Mouse (Mus musculus): ENCODE measurements around the gene Snrpd3. TPM values are rescaled to one million over a fixed set of nuclear protein-coding genes. Genes with fewer than 3 reads are reported as not detected.

Snrpd3 gene
- 88.6 TPM for polyA plus RNA-seq (2015; fragmentation: Illumina TruSeq; extraction: RNeasy Lipid Tissue Mini Kit (QIAGEN cat#74804); ENCODE audit: low read depth, low replicate concordance)

DNA sequence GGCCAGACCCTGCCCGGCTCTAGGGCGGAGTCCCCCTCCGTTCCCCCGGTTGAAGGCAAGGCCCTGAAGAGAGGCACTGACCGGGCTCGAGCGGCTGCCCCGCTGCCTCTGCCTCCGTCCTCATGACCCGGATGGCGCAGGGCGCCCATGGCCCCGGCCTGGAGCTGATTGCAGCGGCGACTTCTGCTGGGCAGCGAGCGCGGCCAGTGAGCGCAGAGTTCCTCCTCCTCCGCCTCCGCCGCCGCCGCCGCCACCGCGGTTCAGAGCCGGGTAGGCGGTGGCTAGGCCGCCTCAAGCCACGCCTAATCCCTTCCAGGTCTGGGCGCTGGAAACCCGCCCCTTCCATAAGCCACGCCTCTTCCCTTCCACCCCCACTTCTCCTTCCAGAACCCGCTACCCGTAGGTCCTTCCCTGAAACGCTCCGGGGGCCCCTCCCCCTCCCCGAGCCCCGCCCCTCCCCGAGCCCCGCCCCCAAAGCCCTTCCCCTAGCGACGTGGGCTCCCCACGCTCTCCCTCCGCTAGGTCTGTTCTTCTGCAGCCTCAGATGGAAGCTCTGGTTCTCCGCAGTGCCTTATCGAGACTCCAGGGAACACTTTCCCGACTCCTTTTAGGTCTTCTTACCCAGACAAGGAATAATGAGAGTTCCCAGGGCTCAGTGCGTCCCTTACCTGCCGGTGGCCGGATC is at the start of gene Snrpd3:
TSS of gene Snrpd3 (plus strand) at position 479 of the 685 bp plus-strand sequence.

GRCm38 (mm10) chr10:75517758-75518143 is 400 bp downstream of the Snrpd3 start, which contains the start of gene Gucd1:
Gucd1 (minus strand) TSS chr10:75517972.

DNA sequence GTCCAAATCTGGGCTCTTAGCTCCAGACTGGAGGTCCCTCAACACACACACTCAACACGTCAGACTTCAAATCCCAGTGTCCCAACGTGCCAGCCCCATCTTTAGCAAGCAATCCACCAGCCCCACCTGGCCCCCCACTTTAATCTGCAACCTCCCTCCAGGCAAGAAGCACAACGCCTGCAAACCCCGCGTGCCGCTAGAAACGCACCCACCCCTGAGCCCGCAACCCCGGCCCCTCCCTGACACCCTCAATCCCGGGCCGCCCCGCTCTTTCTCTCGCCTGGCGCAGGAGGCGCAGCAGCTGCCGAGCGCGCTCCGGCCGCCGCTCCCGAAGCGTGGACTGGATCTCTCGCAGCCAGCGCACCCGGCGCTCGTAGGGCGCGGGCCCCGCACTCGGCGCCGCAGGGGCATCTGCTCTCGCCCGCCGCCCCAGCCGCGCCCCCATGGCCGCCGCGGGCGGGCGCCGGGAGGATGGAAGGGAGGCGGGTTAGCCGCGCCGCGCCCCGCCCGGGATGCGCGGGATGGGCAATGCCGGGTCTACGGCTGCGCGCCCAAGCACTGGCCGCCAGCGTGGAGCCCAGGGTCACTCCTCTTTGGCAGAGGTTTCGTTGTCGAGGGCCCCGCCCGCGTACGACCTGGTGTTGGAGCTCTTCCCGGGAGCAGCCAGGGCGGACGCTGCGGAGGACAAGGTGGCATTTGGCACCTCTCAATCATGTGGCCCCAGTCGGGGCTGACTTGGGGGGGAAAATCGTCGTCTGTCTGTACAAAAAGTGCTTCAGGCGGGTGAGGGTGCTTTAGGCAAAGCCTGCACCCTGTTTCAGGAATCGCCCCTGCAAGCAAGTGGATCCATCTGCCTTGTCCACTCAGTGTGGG is 42.6 kb downstream of the Snrpd3 start, which contains the start of gene Lrrc75b:
TSS of gene Lrrc75b (minus strand) at position 655 of the 873 bp plus-strand sequence.

DNA sequence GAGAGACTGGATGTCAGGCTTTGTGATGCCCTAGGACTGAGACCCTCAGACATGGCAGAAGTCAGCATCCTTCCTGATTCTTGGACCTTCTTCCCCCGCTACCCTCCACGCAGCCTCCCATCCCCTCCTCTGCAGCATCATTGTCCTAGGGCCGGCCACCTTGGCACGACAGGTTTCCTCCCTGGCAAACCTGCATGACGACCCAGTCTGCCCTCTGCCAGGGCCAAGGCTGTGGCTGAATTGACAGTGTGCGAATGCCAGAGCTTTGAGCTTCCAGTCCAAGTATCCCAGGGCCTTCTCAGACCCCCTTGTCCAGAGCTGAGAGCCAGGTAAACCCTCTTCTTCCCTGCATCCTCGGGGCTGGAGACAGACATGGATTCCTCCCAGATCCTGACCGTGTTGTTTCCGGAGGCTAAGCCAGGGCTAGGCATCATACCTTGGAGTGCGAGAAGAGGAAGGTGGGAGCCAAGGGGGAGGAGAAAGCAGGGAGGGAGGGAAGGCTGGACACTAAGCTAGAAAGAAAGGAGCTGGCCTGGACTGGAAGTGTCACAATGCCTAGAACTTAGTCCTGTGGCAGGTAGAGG is 43.8 kb downstream of the Snrpd3 start, which contains the start of gene Ggt1:
TSS of gene Ggt1 (plus strand) at position 534 of the 584 bp plus-strand sequence.

Other genes with a start within 250 kb of the Snrpd3 start
- gene Adora2a, start 200.7 kb upstream of the Snrpd3 start, polyA plus RNA-seq (2015; fragmentation: Illumina TruSeq; extraction: RNeasy Lipid Tissue Mini Kit (QIAGEN cat#74804); ENCODE audit: low read depth, low replicate concordance), result 56.3 TPM
- 0.59 TPM for gene Upb1, start 116.4 kb upstream of the Snrpd3 start, polyA plus RNA-seq (2015; fragmentation: Illumina TruSeq; extraction: RNeasy Lipid Tissue Mini Kit (QIAGEN cat#74804); ENCODE audit: low read depth, low replicate concordance)
- gene Gucd1, start 421 bp downstream of the Snrpd3 start, polyA plus RNA-seq (2015; fragmentation: Illumina TruSeq; extraction: RNeasy Lipid Tissue Mini Kit (QIAGEN cat#74804); ENCODE audit: low read depth, low replicate concordance), result 20.7 TPM
- 12.3 TPM for gene Lrrc75b, start 42.8 kb downstream of the Snrpd3 start, polyA plus RNA-seq (2015; fragmentation: Illumina TruSeq; extraction: RNeasy Lipid Tissue Mini Kit (QIAGEN cat#74804); ENCODE audit: low read depth, low replicate concordance)
- gene Ggt1, start 44.1 kb downstream of the Snrpd3 start, polyA plus RNA-seq (2015; fragmentation: Illumina TruSeq; extraction: RNeasy Lipid Tissue Mini Kit (QIAGEN cat#74804); ENCODE audit: low read depth, low replicate concordance), result 4.5 TPM
- gene Ggt5, start 71.8 kb downstream of the Snrpd3 start, polyA plus RNA-seq (2015; fragmentation: Illumina TruSeq; extraction: RNeasy Lipid Tissue Mini Kit (QIAGEN cat#74804); ENCODE audit: low read depth, low replicate concordance), result 2.2 TPM
- gene Susd2, start 126.5 kb downstream of the Snrpd3 start, polyA plus RNA-seq (2015; fragmentation: Illumina TruSeq; extraction: RNeasy Lipid Tissue Mini Kit (QIAGEN cat#74804); ENCODE audit: low read depth, low replicate concordance), result 7.7 TPM
- gene Cabin1, start 246.8 kb downstream of the Snrpd3 start, polyA plus RNA-seq (2015; fragmentation: Illumina TruSeq; extraction: RNeasy Lipid Tissue Mini Kit (QIAGEN cat#74804); ENCODE audit: low read depth, low replicate concordance), result 29.4 TPM

All from brain, adult 10 weeks (tissue).